Mouse (Mus musculus): ENCODE measurements around the gene Tex45. TPM values are rescaled to one million over a fixed set of nuclear protein-coding genes. Genes with fewer than 3 reads are reported as not detected.

The Tex45 gene
- not detected in 2 replicates for polyA plus RNA-seq (2015; fragmentation: Nextera tagmentation; extraction: Ambion mirVana)

DNA sequence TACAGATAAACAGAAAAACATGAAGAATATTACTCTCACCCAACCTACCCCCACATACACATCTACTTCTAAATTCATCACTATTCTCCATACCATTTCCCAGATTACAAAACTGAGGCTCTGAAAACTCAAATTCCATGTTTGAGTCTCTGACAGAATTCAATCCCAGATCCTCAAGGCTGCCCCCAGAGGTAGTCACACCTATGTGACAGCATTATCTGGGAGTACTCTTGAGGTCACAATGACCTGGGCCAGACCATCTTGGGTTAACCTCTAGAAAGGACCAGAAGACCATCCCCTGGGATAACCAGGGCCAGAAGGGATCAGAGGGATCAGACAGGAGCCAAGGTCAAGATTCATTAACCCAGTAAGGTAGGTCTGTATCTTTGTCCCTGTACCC is at the start of gene Tex45:
TSS of gene Tex45 (plus strand) at position 301 of the 400 bp plus-strand sequence.
- no peak for ATAC-seq (ENCODE audit: low read depth)
- H3K27me3 ChIP-seq (ENCODE audit: control insufficient read depth, insufficient read depth, low read depth, low read length) = peaks cover under 1% of the 10 kb centered on the region
- no peak within 1 kb of the TSS for H3K4me2 ChIP-seq (ENCODE audit: low read depth, low read length)
- H3K36me3 ChIP-seq (ENCODE audit: control insufficient read depth, insufficient read depth) = no peaks in the 10 kb centered on the region
- no peaks in the 10 kb centered on the region for H3K9me3 ChIP-seq (replicated peaks; ENCODE audit: control insufficient read depth, low read length)
- peaks cover 9% of the 10 kb centered on the region for H3K4me1 ChIP-seq (ENCODE audit: control insufficient read depth, low read depth, low read length)
- no peak within 1 kb of the TSS for H3K9ac ChIP-seq (ENCODE audit: low read depth, low read length)
- no peak within 1 kb of the TSS for H3K4me3 ChIP-seq (ENCODE audit: low read depth, low read length)
- H3K27ac ChIP-seq (ENCODE audit: low read length) = no peak within 1 kb of the TSS

DNA sequence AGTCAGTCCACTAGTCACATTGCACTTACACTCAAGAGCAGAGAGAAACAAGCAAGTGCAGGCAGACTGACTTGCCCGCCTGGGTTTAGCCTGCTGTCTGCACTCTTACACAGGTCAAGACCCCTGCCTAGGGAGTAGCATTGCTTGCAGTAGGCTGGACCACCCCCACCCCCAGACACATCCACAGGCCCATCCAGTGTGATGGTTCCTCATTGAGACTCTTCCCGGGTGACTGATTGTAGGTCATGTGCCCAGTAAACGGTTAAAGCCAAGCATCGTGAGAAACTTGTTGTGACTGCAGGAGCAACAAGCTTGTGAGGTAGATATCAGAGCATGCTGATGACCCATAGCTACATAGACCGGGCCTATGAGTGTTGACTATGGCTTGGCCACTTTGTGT is 49.2 kb upstream of the Tex45 start:
- Histone ChIP-seq H3K9me3 (replicated peaks; ENCODE audit: control insufficient read depth, low read length) (no peaks in the 10 kb centered on the region), H3K4me1 (ENCODE audit: control insufficient read depth, low read depth, low read length) (peaks cover 5% of the 10 kb centered on the region; the same call in 1 of the 2 replicates), H3K27ac (ENCODE audit: low read length) (no peak overlapping the region), H3K27me3 (ENCODE audit: control insufficient read depth, insufficient read depth, low read depth, low read length) (no peaks in the 10 kb centered on the region), H3K9ac (ENCODE audit: low read depth, low read length) (no peak overlapping the region), H3K4me2 (ENCODE audit: low read depth, low read length) (no peak overlapping the region), H3K36me3 (ENCODE audit: control insufficient read depth, insufficient read depth) (no peaks in the 10 kb centered on the region), H3K4me3 (ENCODE audit: low read depth, low read length) (no peak overlapping the region)
- 70% methylated on average over 5 of the region's 5 CpGs for WGBS (ENCODE audit: insufficient replicate concordance)
- no peak for ATAC-seq (ENCODE audit: low read depth)

DNA sequence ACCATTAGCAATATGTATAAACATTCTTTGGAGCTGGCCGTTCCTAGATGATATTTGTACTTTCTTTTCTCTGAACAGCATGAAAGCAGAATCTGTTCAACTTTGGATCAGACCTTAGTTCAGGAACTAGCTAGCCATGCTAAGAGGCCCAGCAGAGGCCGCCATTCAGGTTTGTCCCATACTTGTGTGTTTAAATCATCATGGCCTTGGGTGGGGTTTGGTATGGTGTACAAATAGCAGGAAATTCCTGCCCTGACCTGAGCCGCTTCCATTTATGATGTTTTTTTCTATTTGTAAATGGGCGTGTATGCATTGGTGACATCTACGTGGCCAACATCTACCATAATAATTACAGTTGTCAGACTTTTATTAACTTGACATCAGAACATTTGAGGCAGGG is 45.4 kb upstream of the Tex45 start:
- 81% methylated on average over 5 of the region's 5 CpGs for WGBS (ENCODE audit: insufficient replicate concordance)
- Histone ChIP-seq H3K27me3 (ENCODE audit: control insufficient read depth, insufficient read depth, low read depth, low read length) (no peaks in the 10 kb centered on the region), H3K4me1 (ENCODE audit: control insufficient read depth, low read depth, low read length) (no peaks in the 10 kb centered on the region), H3K4me3 (ENCODE audit: low read depth, low read length) (no peak overlapping the region), H3K4me2 (ENCODE audit: low read depth, low read length) (no peak overlapping the region), H3K9ac (ENCODE audit: low read depth, low read length) (no peak overlapping the region), H3K36me3 (ENCODE audit: control insufficient read depth, insufficient read depth) (0 out of 2 replicates have a peak, but pooled peaks cover 3% of the 10 kb centered on the region), H3K9me3 (replicated peaks; ENCODE audit: control insufficient read depth, low read length) (no peaks in the 10 kb centered on the region), H3K27ac (ENCODE audit: low read length) (no peak overlapping the region)
- ATAC-seq (ENCODE audit: low read depth) = no peak

DNA sequence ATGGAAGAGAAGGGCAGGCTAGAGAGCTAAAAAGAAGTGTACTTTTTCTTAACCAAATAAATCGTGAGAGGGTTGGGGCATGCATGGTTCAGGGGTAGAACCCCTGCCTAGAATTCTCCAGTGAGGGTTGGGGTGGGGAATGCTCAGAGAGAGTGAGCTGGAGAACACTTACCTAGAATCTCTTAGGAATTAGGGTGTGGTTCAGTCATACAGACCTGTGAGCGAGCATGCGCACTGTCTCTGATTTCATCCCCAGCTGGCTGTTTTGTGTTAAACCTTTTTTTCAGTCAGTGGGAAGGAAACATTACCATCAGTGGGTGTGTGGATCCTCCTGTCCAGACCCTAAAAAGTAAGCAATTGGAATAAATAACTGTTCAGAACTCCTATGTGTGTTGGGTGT is 44.5 kb upstream of the Tex45 start:
- Histone ChIP-seq H3K9me3 (replicated peaks; ENCODE audit: control insufficient read depth, low read length) (no peaks in the 10 kb centered on the region), H3K27ac (ENCODE audit: low read length) (no peak overlapping the region), H3K9ac (ENCODE audit: low read depth, low read length) (no peak overlapping the region), H3K36me3 (ENCODE audit: control insufficient read depth, insufficient read depth) (peaks cover 3% of the 10 kb centered on the region; the same call in 1 of the 2 replicates), H3K4me3 (ENCODE audit: low read depth, low read length) (no peak overlapping the region), H3K4me1 (ENCODE audit: control insufficient read depth, low read depth, low read length) (no peaks in the 10 kb centered on the region), H3K4me2 (ENCODE audit: low read depth, low read length) (no peak overlapping the region), H3K27me3 (ENCODE audit: control insufficient read depth, insufficient read depth, low read depth, low read length) (no peaks in the 10 kb centered on the region)
- no peak for ATAC-seq (ENCODE audit: low read depth)
- 79% methylated on average over 3 of the region's 3 CpGs for WGBS (ENCODE audit: insufficient replicate concordance)

DNA sequence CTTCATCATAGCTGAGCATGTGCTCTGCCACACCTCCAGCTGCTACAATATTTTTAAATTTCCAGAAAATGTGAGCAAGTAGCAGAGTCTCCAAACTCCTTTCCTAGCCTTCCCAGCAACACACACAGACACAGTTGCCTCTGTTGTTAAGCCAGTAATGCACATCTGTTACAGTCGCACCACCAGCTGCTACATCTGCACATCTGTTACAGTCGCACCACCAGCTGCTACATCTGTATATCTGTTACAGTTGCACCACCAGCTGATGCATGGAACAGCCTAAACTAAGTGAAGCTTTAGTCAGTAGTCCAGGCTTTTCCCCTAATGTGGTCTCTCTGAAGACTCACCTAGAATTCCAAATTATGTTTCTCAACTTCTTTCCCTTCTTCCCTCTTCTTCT is 42.2 kb upstream of the Tex45 start:
- Histone ChIP-seq H3K9me3 (replicated peaks; ENCODE audit: control insufficient read depth, low read length) (no peaks in the 10 kb centered on the region), H3K4me2 (ENCODE audit: low read depth, low read length) (no peak overlapping the region), H3K4me3 (ENCODE audit: low read depth, low read length) (no peak overlapping the region), H3K9ac (ENCODE audit: low read depth, low read length) (no peak overlapping the region), H3K27ac (ENCODE audit: low read length) (no peak overlapping the region), H3K36me3 (ENCODE audit: control insufficient read depth, insufficient read depth) (peaks cover 6% of the 10 kb centered on the region; the same call in 1 of the 2 replicates), H3K4me1 (ENCODE audit: control insufficient read depth, low read depth, low read length) (no peaks in the 10 kb centered on the region), H3K27me3 (ENCODE audit: control insufficient read depth, insufficient read depth, low read depth, low read length) (no peaks in the 10 kb centered on the region)
- no peak for ATAC-seq (ENCODE audit: low read depth)
- WGBS (ENCODE audit: insufficient replicate concordance) = 73% methylated on average over 2 of the region's 2 CpGs

DNA sequence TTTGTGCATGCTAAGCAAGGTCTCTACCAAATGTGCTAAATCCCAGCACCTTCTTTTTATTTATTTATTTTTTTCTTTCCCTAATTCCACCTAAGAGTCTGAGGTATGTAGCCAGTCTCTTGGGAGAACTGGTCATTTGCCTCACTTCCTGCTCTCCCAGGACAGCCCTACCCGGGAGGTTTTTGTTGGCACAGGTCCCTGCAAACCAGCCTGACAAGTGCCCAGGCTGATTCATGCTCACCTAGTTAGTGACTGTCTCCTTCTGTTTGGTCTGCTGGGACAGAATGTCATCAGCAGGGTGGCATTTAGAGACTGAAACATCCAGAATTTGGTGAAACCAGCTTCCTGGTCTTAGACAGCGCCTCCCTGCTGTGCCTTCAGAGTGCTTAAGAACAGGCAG is 40.7 kb upstream of the Tex45 start:
- H3K27ac ChIP-seq (ENCODE audit: low read length) = no peak overlapping the region

DNA sequence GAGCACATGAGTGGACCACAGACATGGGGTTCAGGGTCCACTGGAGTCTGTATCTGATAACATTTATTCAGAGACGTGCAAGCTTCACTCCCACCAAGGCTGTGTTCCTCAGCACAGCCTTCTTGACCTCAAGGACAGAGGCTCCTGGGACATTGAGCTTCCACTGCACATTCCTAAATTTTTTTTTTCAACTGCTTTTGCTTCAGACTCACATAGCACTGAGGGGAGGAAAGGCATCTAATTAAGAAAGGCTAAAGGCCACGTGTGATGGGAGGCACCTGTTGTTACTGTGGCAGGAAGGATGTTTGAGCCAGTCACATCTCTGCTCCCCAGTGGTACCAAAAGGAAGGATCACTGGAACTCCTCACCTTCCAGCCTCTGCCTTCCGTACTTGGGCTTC is 39.5 kb upstream of the Tex45 start:
- H3K4me3 ChIP-seq (ENCODE audit: low read depth, low read length) = no peak overlapping the region
- no peaks in the 10 kb centered on the region for H3K4me1 ChIP-seq (ENCODE audit: control insufficient read depth, low read depth, low read length)
- no peak overlapping the region for H3K4me2 ChIP-seq (ENCODE audit: low read depth, low read length)
- WGBS (ENCODE audit: insufficient replicate concordance) = 70% methylated on average over 3 of the region's 3 CpGs
- ATAC-seq (ENCODE audit: low read depth) = no peak
- no peak overlapping the region for H3K9ac ChIP-seq (ENCODE audit: low read depth, low read length)
- H3K27ac ChIP-seq (ENCODE audit: low read length) = no peak overlapping the region
- H3K9me3 ChIP-seq (replicated peaks; ENCODE audit: control insufficient read depth, low read length) = no peaks in the 10 kb centered on the region
- H3K36me3 ChIP-seq (ENCODE audit: control insufficient read depth, insufficient read depth) = peaks cover 10% of the 10 kb centered on the region; the same call in 1 of the 2 replicates
- no peaks in the 10 kb centered on the region for H3K27me3 ChIP-seq (ENCODE audit: control insufficient read depth, insufficient read depth, low read depth, low read length)

More for the DNA sequence above, 40.7 kb upstream of the Tex45 start:
- Histone ChIP-seq H3K27me3 (ENCODE audit: control insufficient read depth, insufficient read depth, low read depth, low read length) (no peaks in the 10 kb centered on the region), H3K9me3 (replicated peaks; ENCODE audit: control insufficient read depth, low read length) (no peaks in the 10 kb centered on the region), H3K36me3 (ENCODE audit: control insufficient read depth, insufficient read depth) (peaks cover 8% of the 10 kb centered on the region; the same call in 1 of the 2 replicates), H3K9ac (ENCODE audit: low read depth, low read length) (no peak overlapping the region), H3K4me2 (ENCODE audit: low read depth, low read length) (no peak overlapping the region), H3K4me3 (ENCODE audit: low read depth, low read length) (no peak overlapping the region), H3K4me1 (ENCODE audit: control insufficient read depth, low read depth, low read length) (no peaks in the 10 kb centered on the region)
- 65% methylated on average over 2 of the region's 2 CpGs for WGBS (ENCODE audit: insufficient replicate concordance)
- ATAC-seq (ENCODE audit: low read depth) = no peak

DNA sequence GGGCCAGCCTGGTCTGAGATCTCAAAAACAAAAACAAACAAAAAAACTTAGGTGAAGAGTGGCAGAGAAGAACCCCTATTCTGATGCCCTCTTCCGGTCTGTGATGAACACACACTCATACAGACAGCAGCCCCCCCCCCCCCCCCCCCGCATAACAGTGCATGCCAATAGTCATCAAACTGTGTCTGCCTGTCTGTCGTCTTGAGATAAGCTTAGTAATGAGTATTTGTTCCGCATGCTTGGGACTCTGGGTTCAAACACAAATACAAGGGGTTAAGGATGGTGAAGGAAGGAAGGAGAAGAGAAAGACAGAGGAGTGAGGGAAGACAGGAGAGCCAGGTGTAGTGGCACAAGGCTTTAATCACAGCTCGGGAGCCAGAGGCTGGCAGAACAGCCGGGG is 34.2 kb upstream of the Tex45 start:
- no peaks in the 10 kb centered on the region for H3K9me3 ChIP-seq (replicated peaks; ENCODE audit: control insufficient read depth, low read length)
- H3K4me1 ChIP-seq (ENCODE audit: control insufficient read depth, low read depth, low read length) = no peaks in the 10 kb centered on the region; the same call in 1 of the 2 replicates
- H3K4me3 ChIP-seq (ENCODE audit: low read depth, low read length) = no peak overlapping the region
- 43% methylated on average over 6 of the region's 6 CpGs for WGBS (ENCODE audit: insufficient replicate concordance)
- peaks cover 23% of the 10 kb centered on the region for H3K36me3 ChIP-seq (ENCODE audit: control insufficient read depth, insufficient read depth)
- H3K27me3 ChIP-seq (ENCODE audit: control insufficient read depth, insufficient read depth, low read depth, low read length) = no peaks in the 10 kb centered on the region
- H3K27ac ChIP-seq (ENCODE audit: low read length) = no peak overlapping the region
- ATAC-seq (ENCODE audit: low read depth) = no peak; the same call in 1 of the 2 replicates
- no peak overlapping the region for H3K9ac ChIP-seq (ENCODE audit: low read depth, low read length)
- no peak overlapping the region for H3K4me2 ChIP-seq (ENCODE audit: low read depth, low read length)

DNA sequence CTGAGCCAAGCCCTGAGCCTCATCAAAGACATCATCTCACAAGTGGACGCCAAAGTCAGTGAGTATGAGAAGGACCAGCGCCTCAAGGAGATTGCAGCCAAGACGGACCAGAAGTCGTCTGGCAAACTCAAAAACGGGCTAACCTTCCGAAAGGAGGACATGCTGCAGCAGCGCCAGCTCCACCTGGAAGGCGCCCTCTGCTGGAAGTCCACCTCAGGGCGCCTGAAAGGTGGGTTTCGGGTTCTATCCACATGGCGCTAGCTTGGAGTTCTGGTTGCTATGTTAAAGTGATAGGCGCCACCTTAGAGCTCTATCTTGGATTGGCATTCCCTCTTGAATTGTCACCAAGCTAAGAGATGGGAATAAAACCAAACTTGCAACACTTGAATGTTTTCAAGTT is 31.2 kb upstream of the Tex45 start:
- Histone ChIP-seq H3K4me2 (ENCODE audit: low read depth, low read length) (no peak overlapping the region), H3K36me3 (ENCODE audit: control insufficient read depth, insufficient read depth) (peaks cover 19% of the 10 kb centered on the region), H3K27ac (ENCODE audit: low read length) (no peak overlapping the region), H3K27me3 (ENCODE audit: control insufficient read depth, insufficient read depth, low read depth, low read length) (no peaks in the 10 kb centered on the region), H3K9ac (ENCODE audit: low read depth, low read length) (no peak overlapping the region), H3K4me1 (ENCODE audit: control insufficient read depth, low read depth, low read length) (no peaks in the 10 kb centered on the region; the same call in 1 of the 2 replicates), H3K9me3 (replicated peaks; ENCODE audit: control insufficient read depth, low read length) (no peaks in the 10 kb centered on the region), H3K4me3 (ENCODE audit: low read depth, low read length) (no peak overlapping the region)
- 71% methylated on average over 12 of the region's 12 CpGs for WGBS (ENCODE audit: insufficient replicate concordance)
- ATAC-seq (ENCODE audit: low read depth) = no peak

Measured in liver, embryonic 16.5 days (tissue).